Mouse (Mus musculus) left cerebral cortex, adult 2 months (tissue): ENCODE measurements around the gene Zfp819. TPM values are rescaled to one million over a fixed set of nuclear protein-coding genes. Genes with fewer than 3 reads are reported as not detected.
"Not testable (repeated sequence)": the region's sequence is repeated elsewhere in the genome, so short reads cannot be mapped to it uniquely, and the experiment has no call there.

Source experiments
- DNase-seq, 2 experiments: peaks; one replicate each; pipeline ENCODE4 v3.0.0; 2021 to 2022; ENCODE audit warnings: low spot score in 2 of 2, mixed read lengths in 1 of 2; ENCODE audit errors: extremely low spot score in 1 of 2
- H3K27ac ChIP-seq: fragments of 200-600 bp; 2 replicates; pipeline ENCODE4 v1.8.1; 2022
- H3K4me3 ChIP-seq: fragments of 200-600 bp; 2 replicates; pipeline ENCODE4 v1.8.1; 2022
- CTCF ChIP-seq: fragments of 200-600 bp; IDR thresholded peaks from 2 replicates; pipeline ENCODE4 v1.8.1; 2022; ENCODE audit warnings: antibody characterized with exemption, mild to moderate bottlenecking, moderate library complexity
- intact Hi-C: fragments of 180-260 bp; cut with DNase I; formaldehyde crosslinking; loops from one replicate; pipeline ENCODE4 v1.15.1; 2025
- total RNA-seq, 2 experiments: library from RNA; stranded (reverse); gene quantifications; 2 replicates each; pipeline ENCODE4 v1.2.3; 2021

Zfp819 gene
- total RNA-seq, 2 experiments from 2014 or later: 0.16 to 0.25 TPM

- intact Hi-C loops: no loop called here
- Histone ChIP-seq H3K27ac (no peak overlapping the region), H3K4me3 (no peak overlapping the region)
- no peak for TF ChIP-seq CTCF
- no peak for DNase-seq
Observed at GRCm38 (mm10) chr7:43654519-43654918, 47.5 kb downstream of the Zfp819 start.

- TF ChIP-seq CTCF: no peak
- DNase-seq: no peak
- intact Hi-C loops: no loop called here
- Histone ChIP-seq H3K4me3 (no peak overlapping the region), H3K27ac (no peak overlapping the region)
Observed at GRCm38 (mm10) chr7:43656232-43656631, 49.3 kb downstream of the Zfp819 start.

- no peak within 1 kb of the TSS for H3K4me3 ChIP-seq
- no peak for DNase-seq
- no peak for TF ChIP-seq CTCF
- intact Hi-C loops: no loop called here
- H3K27ac ChIP-seq: no peak within 1 kb of the TSS
Observed at GRCm38 (mm10) chr7:43660002-43660401, 53.0 kb downstream of the Zfp819 start, which contains the start of gene Siglece. Gene Siglece, minus strand, starts transcription at chr7:43660161.

GRCm38 (mm10) chr7:43662804-43663203 is 55.8 kb downstream of the Zfp819 start:
- Histone ChIP-seq H3K27ac (no peak overlapping the region), H3K4me3 (no peak overlapping the region)
- TF ChIP-seq CTCF: no peak
- no peak for DNase-seq
- intact Hi-C loops: no loop called here

- DNase-seq, H3K27ac ChIP-seq, H3K4me3 ChIP-seq: not testable (repeated sequence)
- intact Hi-C loops: loop anchor here (5.0 kb wide), 1 partner anchor 60 kb away; the partner anchor contains the start of gene Zfp819
Observed at GRCm38 (mm10) chr7:43667221-43667620, 60.3 kb downstream of the Zfp819 start.

Other genes with a start within 250 kb of the Zfp819 start
- gene Siglecg, start 199.0 kb upstream of the Zfp819 start, total RNA-seq: not detected
- gene Lim2, start 179.5 kb upstream of the Zfp819 start, total RNA-seq: not detected
- gene Nkg7, start 170.1 kb upstream of the Zfp819 start, total RNA-seq: not detected
- not detected for gene Cldnd2, start 166.4 kb upstream of the Zfp819 start, total RNA-seq
- gene Etfb, start 163.1 kb upstream of the Zfp819 start, total RNA-seq: 10 to 100 TPM; 58.2 TPM
- gene Gm45233, start 163.0 kb upstream of the Zfp819 start, total RNA-seq: under 1 TPM in 1 of 2 experiments, not detected in 1; 0.89 TPM
- gene Vsig10l, start 144.0 kb upstream of the Zfp819 start, total RNA-seq: 1 to 10 TPM in 1 of 2 experiments, under 1 TPM in 1; 0.89 to 1.2 TPM
- gene Iglon5, start 117.1 kb upstream of the Zfp819 start, total RNA-seq: 10 to 100 TPM; 24.4 to 27.3 TPM
- gene 4931406B18Rik, start 101.2 kb upstream of the Zfp819 start, total RNA-seq: not detected
- 1 to 10 TPM; 3.7 to 4.7 TPM for gene Cd33, start 62.7 kb upstream of the Zfp819 start, total RNA-seq
- gene Zfp658, start 44.9 kb upstream of the Zfp819 start, total RNA-seq: 1 to 10 TPM; 5.2 to 5.5 TPM
- gene Zfp719, start 27.6 kb upstream of the Zfp819 start, total RNA-seq: 10 to 100 TPM; 14.5 to 16.2 TPM
- not detected for gene Ceacam18, start 27.5 kb downstream of the Zfp819 start, total RNA-seq
- gene Siglece, start 53.0 kb downstream of the Zfp819 start, total RNA-seq: 1 to 10 TPM; 1.3 to 1.5 TPM
- 1 to 10 TPM; 8.5 to 8.9 TPM for gene Ctu1, start 64.8 kb downstream of the Zfp819 start, total RNA-seq
- not detected for gene Klk14, start 83.2 kb downstream of the Zfp819 start, total RNA-seq
- not detected for gene Klk13, start 105.4 kb downstream of the Zfp819 start, total RNA-seq
- not detected for gene Klk12, start 161.7 kb downstream of the Zfp819 start, total RNA-seq
- gene Klk11, start 167.4 kb downstream of the Zfp819 start, total RNA-seq: not detected
- gene Klk10, start 173.9 kb downstream of the Zfp819 start, total RNA-seq: not detected
- gene Klk9, start 184.7 kb downstream of the Zfp819 start, total RNA-seq: not detected
- gene Klk8, start 190.4 kb downstream of the Zfp819 start, total RNA-seq: 1 to 10 TPM; 2.3 to 3.7 TPM
- not detected for gene Klk7, start 204.1 kb downstream of the Zfp819 start, total RNA-seq
- 1 to 10 TPM in 1 of 2 experiments, not detected in 1; 2.0 TPM for gene Klk6, start 217.3 kb downstream of the Zfp819 start, total RNA-seq
- not detected for gene Klk5, start 234.8 kb downstream of the Zfp819 start, total RNA-seq